Mouse (Mus musculus): ENCODE data around the gene Olfr1052.
"Not testable (repeated sequence)": the region's sequence is repeated elsewhere in the genome, so short reads cannot be mapped to it uniquely, and the experiment has no call there.

Gene Olfr1052

GRCm38 (mm10) chr2:86292155-86292554 is at the start of gene Olfr1052:
TSS of gene Olfr1052 (plus strand) at chr2:86292455.
- ATAC-seq (ENCODE audit: low TSS enrichment): no peak

GRCm38 (mm10) chr2:86258228-86258627 is 34.0 kb upstream of the Olfr1052 start, which contains the start of gene Olfr1049:
TSS of gene Olfr1049 (minus strand) at chr2:86258328.
- not testable (repeated sequence) for ATAC-seq (ENCODE audit: low TSS enrichment)

- ATAC-seq (ENCODE audit: low TSS enrichment): not testable (repeated sequence)
These were observed 13.3 kb upstream of the Olfr1052 start, which contains the start of gene Olfr1051 for GRCm38 (mm10) chr2:86278988-86279387. TSS of gene Olfr1051 (minus strand) at chr2:86279088.

DNA sequence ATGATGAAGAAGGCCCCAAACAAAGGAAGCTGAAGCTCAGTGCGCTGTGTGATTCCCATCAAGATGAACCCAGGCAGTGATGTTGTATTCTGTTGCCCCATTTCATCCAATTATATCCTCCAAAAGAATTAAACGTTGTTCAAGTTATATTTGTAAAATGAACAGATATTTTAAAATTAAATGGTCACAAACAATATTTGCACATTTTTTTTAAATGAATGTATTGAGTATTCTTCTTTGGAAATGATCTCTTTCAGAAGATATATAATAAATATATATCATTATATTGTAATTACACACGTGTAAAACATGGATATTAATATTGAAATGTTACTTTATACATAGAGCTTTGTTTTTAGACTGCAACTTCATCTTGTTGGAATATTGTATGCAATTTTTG is 22.9 kb downstream of the Olfr1052 start, which contains the start of gene Olfr1053:
Olfr1053 (minus strand) TSS at position 101 of the 400 bp plus-strand sequence.
- no peak for ATAC-seq (ENCODE audit: low TSS enrichment)

- no peak for ATAC-seq (ENCODE audit: low TSS enrichment)
These were observed 43.1 kb downstream of the Olfr1052 start, which contains the start of gene Olfr1054 for GRCm38 (mm10) chr2:86335333-86335732. TSS of gene Olfr1054 (minus strand) at chr2:86335433.
